Mouse (Mus musculus): ENCODE measurements around the gene Kif27.
A peak's percentile ranks its signal among the peaks of the same experiment; 100 is the strongest.
"Not testable (repeated sequence)": the region's sequence is repeated elsewhere in the genome, so short reads cannot be mapped to it uniquely, and the experiment has no call there.

The Kif27 gene

DNA sequence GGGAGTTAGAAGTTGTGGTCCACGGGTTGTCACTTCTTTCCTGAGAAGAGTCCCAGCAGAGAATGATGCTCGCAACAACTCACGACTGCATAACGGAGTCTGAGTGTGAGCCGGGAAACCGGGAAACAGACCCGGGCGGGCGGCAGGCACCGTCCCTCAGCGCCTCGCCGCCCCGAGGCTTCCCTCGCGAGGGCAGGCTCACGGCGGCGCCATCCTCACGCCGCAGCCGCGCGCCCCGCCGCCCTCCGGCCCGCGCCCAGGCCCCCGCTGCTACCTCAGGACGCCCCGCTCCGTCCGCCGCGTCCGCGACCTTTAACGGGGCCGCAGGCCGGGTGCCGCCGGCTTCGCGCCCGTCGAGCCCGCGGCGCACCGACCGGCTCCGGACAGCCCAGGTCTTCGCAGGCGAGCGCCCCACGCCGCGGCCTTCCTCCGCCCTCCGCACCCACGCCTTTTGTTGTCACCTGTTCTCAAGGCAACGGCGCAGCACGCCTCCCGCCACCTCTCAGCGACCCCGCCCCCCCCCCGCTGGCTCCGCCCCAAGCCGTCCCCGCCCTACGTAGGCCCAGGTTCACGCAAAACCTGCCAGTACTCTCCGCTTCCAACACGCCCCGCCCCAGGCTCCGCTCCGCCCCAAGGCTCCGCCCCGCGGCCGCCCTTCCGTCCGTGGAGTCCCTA lies at the start of gene Kif27:
Gene Kif27 (minus strand): TSS at position 494 of the 675 bp plus-strand sequence.
- DNase-seq, result peak; percentile 84

DNA sequence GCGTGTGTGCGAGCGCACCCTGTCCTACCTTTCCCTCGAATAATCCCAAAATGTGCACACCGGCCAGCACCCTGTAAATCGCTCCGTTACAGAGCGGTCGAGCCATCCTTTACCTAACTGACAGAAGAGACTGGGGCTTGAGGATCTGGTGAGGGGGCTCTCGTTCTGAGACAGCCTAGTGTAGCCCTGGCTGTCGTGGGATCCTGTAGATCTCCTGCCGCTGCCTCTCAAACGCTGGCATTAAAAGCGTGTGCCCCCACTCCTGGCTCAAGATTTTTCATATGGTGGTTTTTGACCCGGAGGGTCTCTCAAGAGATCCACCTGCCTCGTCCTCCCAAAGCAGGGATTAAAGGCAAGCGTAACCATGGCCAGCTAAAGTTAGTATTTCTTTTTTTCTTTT lies 44.3 kb upstream of the Kif27 start, which contains the start of gene Hnrnpk:
Gene Hnrnpk (minus strand): TSS at position 101 of the 400 bp plus-strand sequence.
- DNase-seq, result not testable (repeated sequence)

GRCm38 (mm10) chr13:58402744-58403110 lies 43.8 kb upstream of the Kif27 start:
- DNase-seq, result no peak

GRCm38 (mm10) chr13:58402003-58402743 lies 43.3 kb upstream of the Kif27 start, which contains the start of gene Rmi1:
Rmi1 (plus strand) TSS chr13:58402248.
- peak; percentile 96 for DNase-seq

DNA sequence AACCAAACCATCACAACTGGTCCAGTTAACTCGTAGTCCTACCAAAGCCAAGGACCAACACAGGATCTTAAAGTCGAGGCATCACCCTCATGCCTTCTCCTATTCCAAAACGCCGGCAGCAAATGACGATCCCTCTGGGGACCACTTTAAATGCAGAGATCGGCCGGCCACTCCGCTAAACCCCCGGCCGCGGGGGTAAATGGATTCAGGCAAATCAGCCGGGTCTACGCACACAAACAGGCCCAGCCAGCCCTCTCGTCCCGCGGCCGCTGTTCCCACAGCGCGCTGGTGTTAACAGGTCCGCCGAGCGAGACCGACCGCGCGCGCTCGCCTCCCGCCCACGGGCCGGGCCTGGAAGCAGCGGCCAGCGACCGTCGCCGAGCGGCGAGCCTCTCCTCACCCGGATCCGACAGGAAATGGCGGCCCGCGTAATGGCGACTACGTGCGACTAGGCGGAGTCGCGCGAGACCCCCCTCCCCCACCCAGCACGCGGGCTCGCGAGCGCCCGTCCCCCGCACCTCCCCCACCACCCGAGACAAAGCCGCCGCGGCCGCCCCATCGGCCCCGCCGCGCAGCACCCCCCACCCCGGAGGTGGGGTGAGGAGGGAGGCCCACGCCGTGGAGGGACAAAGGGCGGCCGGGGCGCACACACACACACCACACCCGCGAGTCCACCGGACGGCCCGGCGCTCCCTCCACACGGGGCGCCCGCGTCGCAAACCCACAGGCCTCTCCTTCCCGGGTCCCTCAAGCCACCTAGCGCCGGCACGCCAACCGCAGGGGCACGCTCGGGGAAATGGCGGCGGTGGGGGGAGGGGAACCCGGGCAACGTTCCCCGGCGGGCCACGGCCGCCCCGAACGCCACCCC lies 42.4 kb upstream of the Kif27 start:
- peak; percentile 61 for DNase-seq

DNA sequence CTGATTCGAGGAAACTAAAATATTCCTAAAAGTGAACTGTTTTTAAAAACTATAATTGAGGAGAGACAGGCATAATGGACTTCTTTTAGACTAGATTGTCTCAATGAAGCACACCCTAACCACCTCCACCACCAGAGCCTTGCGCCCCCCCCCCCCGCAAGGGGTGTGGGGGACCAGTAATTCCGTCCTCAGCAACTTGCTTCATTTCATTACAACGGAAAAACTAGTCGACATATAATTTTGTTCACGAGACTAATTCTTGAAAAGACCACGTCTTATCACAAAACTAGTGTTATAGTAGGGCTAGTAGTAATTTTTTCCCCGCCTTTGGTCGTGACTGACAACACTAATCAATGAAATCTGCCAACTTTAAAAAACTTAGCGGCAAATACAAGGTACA lies 41.7 kb upstream of the Kif27 start:
- no peak for DNase-seq

DNA sequence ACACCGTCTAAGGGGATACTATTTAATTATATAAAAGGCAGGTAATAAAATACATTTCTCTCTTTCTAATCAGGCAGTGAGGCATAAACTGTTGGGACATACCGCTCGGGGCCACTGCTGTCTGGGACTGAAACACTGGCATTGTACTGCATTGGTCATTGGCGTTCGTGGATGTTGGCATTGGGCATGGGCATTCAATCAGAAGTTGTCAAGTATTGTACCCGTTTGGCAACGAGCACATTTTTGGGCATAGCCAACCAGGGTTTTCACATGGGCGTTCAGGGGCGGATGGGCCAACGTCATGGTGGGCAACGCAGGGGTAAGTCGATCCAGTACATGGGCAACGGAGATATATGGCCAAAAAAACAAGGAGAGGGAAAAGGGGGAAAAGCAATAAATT lies 38.7 kb upstream of the Kif27 start:
- no peak for DNase-seq

- not testable (repeated sequence) for DNase-seq
Measured at GRCm38 (mm10) chr13:58394392-58394791, 35.5 kb upstream of the Kif27 start.

- no peak for DNase-seq
Measured at GRCm38 (mm10) chr13:58389324-58389951, 30.5 kb upstream of the Kif27 start.

GRCm38 (mm10) chr13:58388379-58388778 lies 29.5 kb upstream of the Kif27 start:
- DNase-seq, result no peak

DNA sequence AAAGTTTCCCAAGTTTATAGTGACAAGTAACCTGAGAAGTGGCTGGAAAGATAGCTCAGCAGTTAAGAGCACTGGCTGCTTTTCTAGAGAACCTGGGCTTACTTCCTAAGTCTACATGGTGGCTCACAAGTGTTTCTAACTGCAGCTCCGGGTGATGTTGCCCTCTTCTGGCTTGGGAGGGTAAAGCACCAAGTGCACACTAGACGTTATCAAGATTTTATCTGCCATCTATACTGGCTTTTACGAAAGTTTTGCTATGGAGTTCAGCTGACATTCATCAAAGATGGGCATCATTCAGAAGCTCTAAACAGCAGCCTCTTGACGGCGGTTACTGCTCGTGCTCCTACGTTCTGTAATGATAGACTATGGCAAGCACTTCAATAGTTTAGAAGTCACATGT lies 29.0 kb upstream of the Kif27 start:
- peak; percentile 61 for DNase-seq

DNA sequence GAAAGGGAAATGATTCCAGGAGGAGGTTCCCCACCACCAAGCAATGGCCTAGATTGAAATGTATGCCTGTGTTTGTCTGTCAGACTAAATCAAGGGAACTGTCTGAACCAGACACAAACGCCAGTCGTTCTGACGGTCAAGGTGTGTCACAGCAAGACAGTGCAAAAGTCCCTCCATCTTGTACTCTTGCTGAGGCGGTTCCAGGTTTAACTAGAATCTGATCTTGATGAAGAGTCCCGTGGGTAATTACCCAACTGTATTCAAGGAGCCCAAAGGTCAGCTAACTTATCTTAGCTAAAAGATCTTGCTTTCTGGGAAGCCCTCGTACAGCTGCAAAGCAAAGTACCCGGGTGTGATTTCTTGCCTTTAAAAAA lies 26.6 kb upstream of the Kif27 start:
- no peak for DNase-seq

DNA sequence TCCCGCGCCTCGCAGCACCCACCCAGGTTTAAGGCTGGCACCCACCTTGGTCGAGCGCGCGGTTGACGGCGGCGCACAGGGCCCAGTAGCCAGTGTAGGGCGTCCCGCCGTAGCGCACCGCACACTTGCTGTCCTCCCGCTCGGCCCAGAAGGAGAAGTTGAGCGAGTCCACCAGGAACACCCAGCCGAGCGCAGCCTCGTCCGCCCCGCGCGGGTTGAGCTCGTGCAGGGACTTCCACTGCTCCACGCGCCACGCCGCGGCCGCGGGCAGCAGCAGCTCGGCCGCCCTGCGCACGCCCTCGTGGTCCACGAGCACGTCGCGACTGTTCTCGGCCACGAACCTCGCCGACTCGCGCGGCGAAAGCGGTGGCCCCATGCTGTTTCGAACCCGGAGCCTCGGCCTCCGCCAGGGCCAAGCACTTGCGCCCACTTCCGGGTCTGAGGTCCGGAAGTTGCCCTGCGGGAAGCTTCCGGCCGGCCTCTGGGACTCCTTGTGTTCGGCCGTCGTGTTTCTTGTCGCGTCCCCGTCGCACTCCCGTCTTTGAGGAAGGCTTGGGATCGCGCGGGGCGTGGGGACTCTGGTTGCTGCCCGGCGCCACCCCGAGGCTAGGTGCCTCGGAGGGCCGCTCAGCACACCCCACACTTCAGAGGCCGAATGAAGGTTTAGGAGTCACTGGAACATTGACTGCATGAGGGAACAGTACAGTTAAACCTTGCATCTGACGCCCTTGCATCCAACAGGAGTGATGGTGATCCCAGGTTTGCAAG lies 26.0 kb upstream of the Kif27 start, which contains the start of gene 2210016F16Rik:
Gene 2210016F16Rik (minus strand): TSS at position 447 of the 768 bp plus-strand sequence.
- DNase-seq, result peak; percentile 59

DNA sequence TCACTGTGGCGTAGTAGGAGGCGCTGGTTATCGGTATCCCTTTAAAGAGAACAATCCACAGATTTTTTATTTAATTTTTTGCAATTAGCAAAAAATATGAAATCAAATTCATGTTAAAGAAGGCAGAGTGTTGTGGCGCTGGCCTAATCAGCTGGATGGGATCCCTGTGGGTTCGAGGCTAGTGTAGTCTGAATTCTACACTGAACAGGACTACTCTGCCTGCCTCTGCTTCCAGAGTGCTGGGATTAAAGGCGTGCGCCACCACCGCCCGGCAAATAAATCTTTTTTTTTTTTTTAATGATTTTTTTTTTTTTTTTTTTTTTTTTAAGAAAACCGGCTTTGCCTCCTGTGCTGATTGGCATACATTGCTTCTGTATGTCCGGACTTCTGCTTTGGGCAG lies 25.4 kb upstream of the Kif27 start:
- no peak for DNase-seq

DNA sequence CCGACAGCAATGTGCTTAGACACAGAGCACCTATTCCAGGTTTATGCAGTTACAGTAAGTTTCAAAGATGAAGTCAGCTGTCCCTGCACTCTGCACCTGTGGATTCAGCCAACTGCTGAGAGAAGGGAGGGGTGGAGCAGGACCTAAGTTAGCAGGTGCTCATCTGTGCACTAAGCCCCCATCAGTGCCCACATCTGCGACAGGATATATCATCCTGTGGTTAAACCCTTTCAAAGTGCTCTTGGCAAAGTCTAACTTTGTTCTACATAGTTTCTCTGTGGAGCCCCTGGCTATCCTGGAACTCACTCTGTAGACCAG lies 14.2 kb upstream of the Kif27 start:
- DNase-seq, result no peak

DNA sequence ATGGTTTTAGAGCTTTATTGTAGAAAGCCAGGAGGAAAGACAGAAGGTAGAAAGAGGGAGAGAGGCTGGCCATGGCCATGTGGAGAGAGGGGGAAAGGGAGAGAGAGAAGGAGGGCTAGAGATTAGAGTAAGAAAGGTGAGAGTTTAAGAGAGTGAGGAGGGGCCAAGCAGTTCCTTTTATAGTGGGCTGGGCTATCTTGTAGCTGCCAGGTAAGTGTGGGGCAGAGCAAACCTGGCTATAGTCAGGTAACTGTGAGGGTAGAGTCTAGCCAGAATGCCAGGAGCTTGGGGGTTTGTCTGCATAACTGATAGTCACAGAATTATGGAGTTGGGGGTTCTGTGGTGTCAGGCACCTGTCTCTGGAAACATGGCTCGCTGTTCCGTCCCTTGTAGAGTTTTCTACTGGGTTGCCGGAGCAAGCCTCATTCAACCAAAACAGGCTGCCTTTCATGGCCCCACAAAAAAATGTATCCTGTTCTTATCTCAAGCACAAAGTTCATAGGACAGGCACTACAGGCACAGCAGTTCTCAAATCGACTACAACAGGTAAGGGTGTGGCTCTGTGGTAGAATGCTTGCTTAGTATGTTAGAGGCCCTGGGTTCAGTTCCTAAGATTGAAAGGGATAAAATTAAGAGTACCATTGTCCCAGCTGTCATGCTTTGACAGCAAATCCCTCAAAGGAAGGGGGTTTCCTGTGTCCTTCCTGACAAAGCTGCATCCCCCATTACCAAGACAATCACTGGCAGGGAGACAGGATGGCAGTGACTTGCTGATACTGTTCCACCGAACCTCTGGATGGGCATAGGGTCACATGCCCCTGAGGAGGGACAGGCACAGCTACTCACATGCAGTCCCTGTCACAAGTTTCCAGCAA lies 13.6 kb upstream of the Kif27 start:
- DNase-seq, result no peak

GRCm38 (mm10) chr13:58368835-58369234 lies 9.9 kb upstream of the Kif27 start:
- DNase-seq, result no peak

DNA sequence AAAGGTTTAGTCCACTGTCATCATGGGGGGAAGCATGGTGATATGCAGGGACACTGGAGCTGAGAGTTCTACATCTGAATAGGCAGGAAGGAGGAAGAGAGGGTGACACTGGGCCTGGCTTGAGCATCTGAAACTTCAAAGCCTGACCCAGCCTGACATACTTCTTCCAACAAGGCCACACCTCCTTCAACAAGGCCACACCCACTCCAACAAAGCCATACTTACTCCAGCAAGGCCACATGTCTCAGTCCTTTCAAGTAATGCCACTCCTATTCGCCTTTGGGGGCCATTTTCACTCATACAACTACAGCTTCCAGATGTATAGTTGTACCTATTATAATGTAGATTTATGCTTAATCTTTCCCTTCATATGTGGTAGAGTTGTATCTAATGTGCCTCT lies 8.7 kb upstream of the Kif27 start:
- DNase-seq, result no peak

- no peak for DNase-seq
Measured at GRCm38 (mm10) chr13:58366373-58366772, 7.5 kb upstream of the Kif27 start.

GRCm38 (mm10) chr13:58365179-58365578 lies 6.3 kb upstream of the Kif27 start:
- DNase-seq, result peak; percentile 19
